Mouse (Mus musculus) MEL (cell line): ENCODE data around the gene Ggps1. TPM values are rescaled to one million over a fixed set of nuclear protein-coding genes. Genes with fewer than 3 reads are reported as not detected.
A peak's percentile ranks its signal among the peaks of the same experiment; 100 is the strongest.
"Not testable (repeated sequence)": the region's sequence is repeated elsewhere in the genome, so short reads cannot be mapped to it uniquely, and the experiment has no call there.

ENCODE experiments used
- DNase-seq: peaks from one replicate; pipeline ENCODE4 v3.0.0; 2011; ENCODE audit warnings: low read depth, low spot score
- H3K27ac ChIP-seq: 2 replicates; pipeline ENCODE4 v1.5.1; 2012; ENCODE audit warnings: low read depth, mild to moderate bottlenecking, control low read depth, low read length, moderate library complexity; ENCODE audit not compliant: control insufficient read depth
- H3K27me3 ChIP-seq, 2 experiments: fragments of 150-350 bp in 1 of 2; sonication (generic) in 1 of 2; 2 replicates each; pipeline ENCODE4 v1.6.1; 2012; ENCODE audit warnings: low read length in 2 of 2, mild to moderate bottlenecking in 2 of 2, improper control_type of control experiment in 1 of 2, moderate library complexity in 1 of 2; ENCODE audit not compliant: insufficient read depth in 2 of 2, control insufficient read depth in 1 of 2
- H3K36me3 ChIP-seq, 2 experiments: 2 replicates each; pipeline ENCODE4 v1.6.1; 2012 to 2014; ENCODE audit warnings: low read length in 2 of 2, improper control_type of control experiment in 1 of 2, inconsistent platforms in 1 of 2, mild to moderate bottlenecking in 1 of 2; ENCODE audit not compliant: insufficient read depth in 2 of 2, control insufficient read depth in 1 of 2
- H3K4me1 ChIP-seq, 2 experiments: fragments of 150-350 bp in 1 of 2; sonication (generic) in 1 of 2; 2 replicates each; pipeline ENCODE4 v1.6.1; 2012; ENCODE audit warnings: low read length in 2 of 2, improper control_type of control experiment in 1 of 2, mild to moderate bottlenecking in 1 of 2; ENCODE audit not compliant: insufficient read depth in 2 of 2, control insufficient read depth in 1 of 2
- H3K4me3 ChIP-seq, 2 experiments: fragments of 150-350 bp in 1 of 2; sonication (generic) in 1 of 2; 2 replicates each; pipeline ENCODE4 v1.5.1; 2012; ENCODE audit warnings: low read depth in 2 of 2, low read length in 2 of 2, mild to moderate bottlenecking in 2 of 2, moderate library complexity in 2 of 2, control low read depth in 1 of 2, improper control_type of control experiment in 1 of 2; ENCODE audit not compliant: control insufficient read depth in 1 of 2, insufficient read depth in 1 of 2
- H3K79me2 ChIP-seq: 2 replicates; pipeline ENCODE4 v1.6.1; 2012; ENCODE audit warnings: mild to moderate bottlenecking, low read length, moderate library complexity; ENCODE audit not compliant: control insufficient read depth, poor library complexity, insufficient read depth
- H3K9ac ChIP-seq: 2 replicates; pipeline ENCODE4 v1.6.1; 2012; ENCODE audit warnings: low read depth, mild to moderate bottlenecking, control low read depth, low read length, moderate library complexity; ENCODE audit not compliant: control insufficient read depth, poor library complexity, severe bottlenecking
- H3K9me3 ChIP-seq: fragments of 150-350 bp; sonication (generic); replicated peaks from 2 replicates; pipeline ENCODE4 v1.6.1; 2012; ENCODE audit warnings: mild to moderate bottlenecking, low read length, improper control_type of control experiment, moderate library complexity; ENCODE audit not compliant: insufficient read depth
- BHLHE40 ChIP-seq: IDR thresholded peaks from 2 replicates; pipeline ENCODE4 v1.6.1; 2012; ENCODE audit warnings: low read depth, mild to moderate bottlenecking, inconsistent platforms, low read length, improper control_type of control experiment, borderline replicate concordance
- CHD1 ChIP-seq: IDR thresholded peaks from 2 replicates; pipeline ENCODE4 v1.6.1; 2012; ENCODE audit warnings: low read depth, mild to moderate bottlenecking, inconsistent platforms, low read length, improper control_type of control experiment
- CHD2 ChIP-seq: IDR thresholded peaks from 2 replicates; pipeline ENCODE4 v1.6.1; 2011; ENCODE audit warnings: low read length, improper control_type of control experiment
- CTCF ChIP-seq, 3 experiments: IDR thresholded peaks in 2 of 3; conservative IDR thresholded peaks in 1 of 3; 2 replicates each; pipeline ENCODE4 v1.5.1; 2011 to 2012; ENCODE audit warnings: low read length in 3 of 3, low read depth in 2 of 3, mild to moderate bottlenecking in 2 of 3, improper control_type of control experiment in 1 of 3, inconsistent platforms in 1 of 3, mixed read lengths in 1 of 3, moderate library complexity in 1 of 3; ENCODE audit not compliant: control insufficient read depth in 1 of 3, insufficient read depth in 1 of 3, poor library complexity in 1 of 3, severe bottlenecking in 1 of 3
- E2F4 ChIP-seq: IDR thresholded peaks from 2 replicates; pipeline ENCODE4 v1.6.1; 2011; ENCODE audit warnings: low read depth, low read length, improper control_type of control experiment, borderline replicate concordance
- EP300 ChIP-seq, 2 experiments: IDR thresholded peaks; 2 replicates each; pipeline ENCODE4 v1.6.1; 2011; ENCODE audit warnings: improper control_type of control experiment in 2 of 2, low read length in 2 of 2, low read depth in 1 of 2, mild to moderate bottlenecking in 1 of 2
- ETS1 ChIP-seq: IDR thresholded peaks from 2 replicates; pipeline ENCODE4 v1.6.1; 2012; ENCODE audit warnings: low read depth, mild to moderate bottlenecking, inconsistent platforms, low read length, improper control_type of control experiment, moderate library complexity
- GABPA ChIP-seq: IDR thresholded peaks from 2 replicates; pipeline ENCODE4 v1.6.1; 2012; ENCODE audit warnings: low read depth, mild to moderate bottlenecking, inconsistent platforms, low read length, improper control_type of control experiment, moderate library complexity
- GATA1 ChIP-seq: IDR thresholded peaks from 2 replicates; pipeline ENCODE4 v1.6.1; 2011; ENCODE audit warnings: low read depth, low read length, improper control_type of control experiment
- HCFC1 ChIP-seq: IDR thresholded peaks from 2 replicates; pipeline ENCODE4 v1.6.1; 2012; ENCODE audit warnings: low read depth, mild to moderate bottlenecking, inconsistent platforms, low read length, improper control_type of control experiment, moderate library complexity
- MAFK ChIP-seq: IDR thresholded peaks from 2 replicates; pipeline ENCODE4 v1.6.1; 2011; ENCODE audit warnings: low read depth, mild to moderate bottlenecking, low read length, improper control_type of control experiment, borderline replicate concordance
- MAX ChIP-seq: IDR thresholded peaks from 2 replicates; pipeline ENCODE4 v1.6.1; 2011; ENCODE audit warnings: low read length, improper control_type of control experiment
- MXI1 ChIP-seq: IDR thresholded peaks from 2 replicates; pipeline ENCODE4 v1.6.1; 2011; ENCODE audit warnings: mild to moderate bottlenecking, low read depth, low read length, improper control_type of control experiment
- MYB ChIP-seq: IDR thresholded peaks from 2 replicates; pipeline ENCODE4 v1.6.1; 2011; ENCODE audit warnings: mild to moderate bottlenecking, low read depth, low read length, improper control_type of control experiment
- MYC ChIP-seq: IDR thresholded peaks from 2 replicates; pipeline ENCODE4 v1.6.1; 2011; ENCODE audit warnings: low read depth, mild to moderate bottlenecking, low read length, improper control_type of control experiment, moderate library complexity
- TAL1 ChIP-seq: IDR thresholded peaks from 2 replicates; pipeline ENCODE4 v1.6.1; 2012; ENCODE audit warnings: mild to moderate bottlenecking, inconsistent platforms, low read length, moderate library complexity, mixed read lengths
- TBP ChIP-seq: IDR thresholded peaks from 2 replicates; pipeline ENCODE4 v1.8.0; 2011; ENCODE audit warnings: low read depth, low read length, improper control_type of control experiment
- TCF12 ChIP-seq: IDR thresholded peaks from 2 replicates; pipeline ENCODE4 v1.6.1; 2014; ENCODE audit warnings: low read depth, mild to moderate bottlenecking, inconsistent platforms, low read length, improper control_type of control experiment, moderate library complexity
- USF1 ChIP-seq: IDR thresholded peaks from 2 replicates; pipeline ENCODE4 v1.6.1; 2014; ENCODE audit warnings: low read depth, mild to moderate bottlenecking, inconsistent platforms, low read length, improper control_type of control experiment, moderate library complexity
- USF2 ChIP-seq, 2 experiments: IDR thresholded peaks; 2 replicates each; pipeline ENCODE4 v1.6.1; 2011 to 2012; ENCODE audit warnings: improper control_type of control experiment in 2 of 2, low read length in 2 of 2, borderline replicate concordance in 1 of 2, inconsistent platforms in 1 of 2, low read depth in 1 of 2, mild to moderate bottlenecking in 1 of 2; ENCODE audit not compliant: insufficient read depth in 1 of 2
- polyA plus RNA-seq, 2 experiments: library from polyadenylated mRNA; stranded (reverse) in 1 of 2; unstranded in 1 of 2; fragments of >175 nt in 1 of 2; fragments of >200 nt in 1 of 2; gene quantifications; 2 replicates each; pipeline versions ENCODE4 v1.2.1 to v1.2.4; 2012; ENCODE audit warnings: low replicate concordance in 2 of 2, low read depth in 1 of 2; ENCODE audit not compliant: insufficient read length in 2 of 2, insufficient read depth in 1 of 2, missing spikeins in 1 of 2
- total RNA-seq: library from RNA; depleted of rRNA; stranded (reverse); fragments of 300-350 nt; gene quantifications from 2 replicates; pipeline ENCODE4 v1.2.3, GENCODE M21; 2012

Gene Ggps1
- total and polyA plus RNA-seq, 3 experiments: 23.3 to 31.3 TPM; not detected in 1

GRCm38 (mm10) chr13:14035352-14035751 is 27.9 kb downstream of the Ggps1 start:
- not testable (repeated sequence) for H3K4me3 ChIP-seq, H3K9me3 ChIP-seq, H3K9ac ChIP-seq, H3K27me3 ChIP-seq, DNase-seq
- peak overlapping the region; percentile 97 for H3K27ac ChIP-seq
- peaks cover 47% of the 10 kb centered on the region for H3K79me2 ChIP-seq
- H3K36me3 ChIP-seq: peaks cover 10 to 43% of the 10 kb centered on the region in 2 experiments
- H3K4me1 ChIP-seq: peaks cover 21 to 27% of the 10 kb centered on the region in 2 experiments

DNA sequence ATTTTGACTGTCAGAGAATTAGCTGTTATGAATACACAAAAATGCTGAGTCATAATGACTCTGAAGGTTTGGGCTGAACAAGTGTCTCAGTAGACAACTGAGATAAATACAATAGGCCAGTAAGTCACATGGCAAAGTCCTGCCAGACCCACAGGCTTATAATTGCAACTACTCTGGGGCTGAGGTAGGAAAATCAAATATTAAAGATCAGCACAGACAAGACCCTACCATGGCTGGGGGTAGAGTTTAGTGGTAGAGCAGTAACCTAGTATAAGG is 29.3 kb downstream of the Ggps1 start:
- DNase-seq: peak; percentile 86
- Histone ChIP-seq H3K79me2 (peaks cover 51% of the 10 kb centered on the region), H3K4me1 (peaks cover 20 to 25% of the 10 kb centered on the region in 2 experiments), H3K27me3 (no peaks in the 10 kb centered on the region), H3K36me3 (peaks cover 14 to 50% of the 10 kb centered on the region in 2 experiments), H3K9me3 (no peaks in the 10 kb centered on the region), H3K9ac (peak overlapping the region; percentile 54), H3K4me3 (no peak overlapping the region), H3K27ac (peak overlapping the region; percentile 97)
- peak; percentile 64; the same call in 1 of the 2 replicates for TF ChIP-seq TCF12
- no peak for TF ChIP-seq TBP
- peak; percentile 62; the same call in 1 of the 2 replicates for TF ChIP-seq GATA1
- no peak for TF ChIP-seq MYB
- peak; percentile 68; the same call in 1 of the 2 replicates for TF ChIP-seq MAX
- TF ChIP-seq E2F4: no peak
- TF ChIP-seq ETS1: peak; percentile 88
- peak; percentile 100 for TF ChIP-seq GABPA
- TF ChIP-seq EP300 (IDR thresholded peaks at IDR 0.05; ENCODE audit: low read depth in 1 of 2, low read length in 2 of 2): peak; percentile 70 to 86
- TF ChIP-seq MYC: peak; percentile 85
- peak; percentile 97 for TF ChIP-seq MAFK
- no peak for TF ChIP-seq BHLHE40
- 0 out of 2 replicates have a peak, but pooled peaks have one; percentile 29 for TF ChIP-seq CHD1
- TF ChIP-seq HCFC1: 0 out of 2 replicates have a peak, but pooled peaks have one; percentile 6
- no peak for TF ChIP-seq CTCF (IDR thresholded peaks at IDR 0.05 in 2 of 3, conservative IDR thresholded peaks at IDR 0.05 in 1 of 3; ENCODE audit: control insufficient read depth in 1 of 3, insufficient read depth in 1 of 3, low read depth in 2 of 3, low read length in 3 of 3, poor library complexity in 1 of 3, severe bottlenecking in 1 of 3)
- 0 out of 4 replicates have a peak, but pooled peaks of 1 of the 2 experiments have one; percentile 22 for TF ChIP-seq USF2 (IDR thresholded peaks at IDR 0.05; ENCODE audit: borderline replicate concordance in 1 of 2, insufficient read depth in 1 of 2, low read depth in 1 of 2, low read length in 2 of 2)
- peak; percentile 47 for TF ChIP-seq MXI1
- peak; percentile 87 for TF ChIP-seq USF1
- TF ChIP-seq CHD2: no peak
- TF ChIP-seq TAL1: peak; percentile 40
